Mouse (Mus musculus): ENCODE data around the gene Tmigd3.

- TF ChIP-seq POLR2A (IDR thresholded peaks at IDR 0.05; ENCODE audit: extremely low read depth, insufficient read depth, low read length) (no peak), CTCF (IDR thresholded peaks at IDR 0.05; ENCODE audit: extremely low read depth, insufficient read depth, low read length) (no peak)
Observed at GRCm38 (mm10) chr3:105824103-105824502, 46.6 kb upstream of the Tmigd3 start.
